Mouse (Mus musculus) 416B (cell line): Measurements from ENCODE around the gene Gm266.

ENCODE experiments used
- DNase-seq: peaks from one replicate; pipeline ENCODE4 v3.0.0; 2011; ENCODE audit warnings: low read depth

The Gm266 gene

GRCm38 (mm10) chr12:111434745-111435327 is 50.8 kb downstream of the Gm266 start:
- DNase-seq = no peak
